Mouse (Mus musculus): ENCODE measurements around the gene 4930519P11Rik.

DNA sequence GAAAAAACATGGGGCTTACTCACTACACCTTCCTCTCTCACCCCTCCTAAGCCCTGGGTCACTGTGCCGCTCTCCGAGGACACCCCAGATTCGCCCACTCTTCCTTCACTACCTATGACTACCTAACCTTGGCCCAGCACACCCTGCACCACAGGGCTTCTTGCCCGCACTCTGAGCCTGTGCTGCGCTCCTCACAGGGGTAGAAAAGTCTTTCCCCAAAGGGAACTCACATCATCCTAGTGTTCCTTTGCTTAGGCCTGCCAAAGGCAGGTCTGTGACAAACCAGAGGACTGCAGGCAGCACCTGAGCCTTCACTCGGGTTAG, 35.5 kb downstream of the 4930519P11Rik start:
- TF ChIP-seq CTCF (IDR thresholded peaks at IDR 0.05; ENCODE audit: control insufficient read depth, insufficient read depth, insufficient replicate concordance, low read depth, low read length), result no peak
- no peak for TF ChIP-seq POLR2A (IDR thresholded peaks at IDR 0.05; ENCODE audit: control insufficient read depth, low read depth, low read length)
